Mouse (Mus musculus) lung, postnatal 0 days (tissue): ENCODE data around the gene Ntn4.

Experiments
- CTCF ChIP-seq: IDR thresholded peaks from 2 replicates; pipeline ENCODE4 v1.5.1; 2016; ENCODE audit warnings: antibody characterized with exemption, mild to moderate bottlenecking
- EP300 ChIP-seq: IDR thresholded peaks from 2 replicates; pipeline ENCODE4 v1.6.1; 2016; ENCODE audit warnings: antibody characterized with exemption, mild to moderate bottlenecking, control low read depth

DNA sequence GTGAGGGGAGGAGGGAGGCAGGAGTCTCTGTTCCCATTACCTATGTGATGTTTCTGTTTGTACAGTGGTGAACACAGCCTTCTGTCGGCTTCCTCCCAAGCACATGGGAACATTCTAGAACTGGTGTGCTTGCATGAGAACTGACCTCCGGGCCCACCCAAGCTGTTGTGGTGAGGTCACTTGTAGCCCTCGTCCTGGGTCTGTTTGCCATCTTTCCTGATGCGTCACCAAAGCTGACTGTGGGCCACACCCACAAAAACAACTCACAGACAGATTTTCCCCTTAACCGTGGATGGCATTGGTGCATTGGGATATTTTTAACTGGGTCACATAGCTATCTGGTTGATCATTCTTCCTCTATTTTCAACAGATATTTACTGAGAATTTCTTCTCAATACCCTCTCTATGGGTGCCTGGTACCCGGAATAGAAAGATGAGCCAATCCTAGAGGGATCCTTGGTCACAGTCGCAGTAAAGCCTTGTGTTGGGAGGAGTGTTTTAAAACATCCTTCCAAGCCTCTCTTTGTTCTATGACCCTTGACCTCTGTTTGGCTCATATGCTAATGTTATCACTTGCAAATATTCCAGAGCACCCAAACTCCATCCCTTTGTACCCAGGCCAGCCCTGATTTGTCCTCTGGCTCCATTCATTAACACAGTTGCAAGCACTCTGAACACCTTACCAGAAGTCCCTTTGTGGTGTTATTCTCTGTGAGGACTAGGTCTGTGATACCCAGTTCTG, 19.9 kb upstream of the Ntn4 start:
- no peak for TF ChIP-seq CTCF
- no peak for TF ChIP-seq EP300
